Mouse (Mus musculus): ENCODE data around the gene Nrf1.

GRCm38 (mm10) chr6:30162091-30162490 lies 114.3 kb downstream of the Nrf1 start:
- no peak for TF ChIP-seq CTCF (IDR thresholded peaks at IDR 0.05; ENCODE audit: low read depth, low read length)
- no peak for TF ChIP-seq POLR2A (IDR thresholded peaks at IDR 0.05; ENCODE audit: extremely low read depth, insufficient read depth, low read length)
